8 mouse cellular contexts compared by ENCODE assay signal in genomic region chr4:45341669-45342249, GRCm38 (mm10). TPM values are rescaled to one million over a fixed set of nuclear protein-coding genes. Genes with fewer than 3 reads are reported as not detected.
DNase-seq lines count a peak whose midpoint lies in the region; ATAC-seq and TF ChIP-seq lines count a peak whose summit lies in the region.

Dcaf10 (plus strand) TSS chr4:45342101.

- peak; percentile 28; the same call in 1 of the 2 replicates for TF ChIP-seq EP300 in liver, embryonic 14.5 days (IDR thresholded peaks at IDR 0.05; ENCODE audit: low read depth)
- TF ChIP-seq EP300 in stomach, postnatal 0 days (optimal IDR thresholded peaks at IDR 0.05) = no peak

- ATAC-seq in heart, embryonic 15.5 days (replicated peaks; ENCODE audit: insufficient number of reproducible peaks, insufficient read depth, low FRiP score, low read depth) = peak; percentile 92
- peak; percentile 90 for ATAC-seq in liver, embryonic 14.5 days (ENCODE audit: insufficient read depth)
- peak; percentile 92 for ATAC-seq in neural tube, embryonic 11.5 days (ENCODE audit: insufficient read depth, low FRiP score, low TSS enrichment)
- peak; percentile 96 for ATAC-seq in stomach, postnatal 0 days (ENCODE audit: low FRiP score, low TSS enrichment)

- peak; percentile 90 to 91 for DNase-seq in CD8-positive naive resting alpha-beta T cell, adult 2 months (ENCODE audit: low read depth in 2 of 2, low spot score in 2 of 2)
- peak; percentile 87 for DNase-seq in c-Kit-positive CD71-negative TER-119-negative erythroid progenitor cells, embryonic 14.5 days (ENCODE audit: low read depth)
- peak; percentile 94 for DNase-seq in forebrain, embryonic 10.5 days (ENCODE audit: extremely low spot score, low spot score)
- peak; percentile 92 to 95 for DNase-seq in kidney, postnatal 25 days
- DNase-seq in liver, embryonic 14.5 days (ENCODE audit: low read depth in 3 of 3, low spot score in 3 of 3) = peak; percentile 79 to 83 (median 83)
- peak; percentile 94 for DNase-seq in neural tube, embryonic 11.5 days (ENCODE audit: low spot score)
- DNase-seq in stomach, postnatal 0 days (ENCODE audit: low spot score) = peak; percentile 96

- peak within 1 kb of the TSS; percentile 87 for H3K4me2 ChIP-seq in heart, embryonic 15.5 days
- peak within 1 kb of the TSS; percentile 92 for H3K4me2 ChIP-seq in liver, embryonic 14.5 days (ENCODE audit: low read depth)
- H3K4me2 ChIP-seq in neural tube, embryonic 11.5 days (ENCODE audit: low read depth) = peak within 1 kb of the TSS; percentile 90
- H3K4me2 ChIP-seq in stomach, postnatal 0 days (replicated peaks; ENCODE audit: low read depth) = peak within 1 kb of the TSS; percentile 74

- under 1% methylated on average over 42 of the region's 42 CpGs for WGBS in forebrain, embryonic 10.5 days
- WGBS in heart, embryonic 15.5 days = under 1% methylated on average over 40 of the region's 42 CpGs
- WGBS in liver, embryonic 14.5 days (ENCODE audit: insufficient replicate concordance) = 1% methylated on average over 42 of the region's 42 CpGs
- WGBS in neural tube, embryonic 11.5 days = under 1% methylated on average over 42 of the region's 42 CpGs
- WGBS in stomach, postnatal 0 days = under 1% methylated on average over 26 of the region's 42 CpGs

- peak within 1 kb of the TSS; percentile 91 for H3K4me3 ChIP-seq in forebrain, embryonic 10.5 days
- peak within 1 kb of the TSS; percentile 78 for H3K4me3 ChIP-seq in heart, embryonic 15.5 days
- peak within 1 kb of the TSS; percentile 73 to 99 for H3K4me3 ChIP-seq in liver, embryonic 14.5 days (ENCODE audit: insufficient read depth in 1 of 2, low read depth in 2 of 2, low read length in 2 of 2)
- H3K4me3 ChIP-seq in neural tube, embryonic 11.5 days (ENCODE audit: low read depth, low read length) = peak within 1 kb of the TSS; percentile 96
- H3K4me3 ChIP-seq in stomach, postnatal 0 days (ENCODE audit: low read depth, low read length) = peak within 1 kb of the TSS; percentile 90

- no peaks in the 10 kb centered on the region for H3K27me3 ChIP-seq in forebrain, embryonic 10.5 days (ENCODE audit: poor library complexity, severe bottlenecking)
- H3K27me3 ChIP-seq in heart, embryonic 15.5 days = no peaks in the 10 kb centered on the region
- no peaks in the 10 kb centered on the region for H3K27me3 ChIP-seq in liver, embryonic 14.5 days (ENCODE audit: control insufficient read depth, insufficient read depth, low read length)
- H3K27me3 ChIP-seq in neural tube, embryonic 11.5 days (ENCODE audit: control insufficient read depth, insufficient read depth, low read length) = no peaks in the 10 kb centered on the region
- H3K27me3 ChIP-seq in stomach, postnatal 0 days (ENCODE audit: control insufficient read depth, insufficient read depth, low read length) = no peaks in the 10 kb centered on the region

- TF ChIP-seq CTCF in liver, embryonic 14.5 days (IDR thresholded peaks at IDR 0.05; ENCODE audit: low read depth) = peak; percentile 74
- peak; percentile 76 for TF ChIP-seq CTCF in stomach, postnatal 0 days (IDR thresholded peaks at IDR 0.05; ENCODE audit: low read depth)

- peak within 1 kb of the TSS; percentile 93 for H3K27ac ChIP-seq in forebrain, embryonic 10.5 days
- H3K27ac ChIP-seq in heart, embryonic 15.5 days = peak within 1 kb of the TSS; percentile 99
- H3K27ac ChIP-seq in liver, embryonic 14.5 days = peak within 1 kb of the TSS; percentile 92
- H3K27ac ChIP-seq in neural tube, embryonic 11.5 days (ENCODE audit: low read depth, low read length) = peak within 1 kb of the TSS; percentile 88
- H3K27ac ChIP-seq in stomach, postnatal 0 days (replicated peaks) = peak within 1 kb of the TSS; percentile 98

- H3K4me1 ChIP-seq in forebrain, embryonic 10.5 days = peaks cover 26% of the 10 kb centered on the region
- peaks cover 12% of the 10 kb centered on the region for H3K4me1 ChIP-seq in heart, embryonic 15.5 days (replicated peaks)
- peaks cover 7 to 8% of the 10 kb centered on the region in 2 experiments for H3K4me1 ChIP-seq in liver, embryonic 14.5 days (replicated peaks; ENCODE audit: control insufficient read depth in 2 of 2, insufficient read depth in 2 of 2, low read length in 1 of 2)
- peaks cover 14% of the 10 kb centered on the region; the same call in 1 of the 2 replicates for H3K4me1 ChIP-seq in neural tube, embryonic 11.5 days (ENCODE audit: control insufficient read depth, insufficient read depth, low read length)
- 0 out of 2 replicates have a peak, but pooled peaks cover 3% of the 10 kb centered on the region for H3K4me1 ChIP-seq in stomach, postnatal 0 days (replicated peaks; ENCODE audit: control insufficient read depth, insufficient read depth)

- H3K9me3 ChIP-seq in forebrain, embryonic 10.5 days = no peaks in the 10 kb centered on the region
- no peaks in the 10 kb centered on the region for H3K9me3 ChIP-seq in heart, embryonic 15.5 days (replicated peaks)
- no peaks in the 10 kb centered on the region for H3K9me3 ChIP-seq in liver, embryonic 14.5 days (ENCODE audit: control insufficient read depth, low read length)
- H3K9me3 ChIP-seq in neural tube, embryonic 11.5 days (ENCODE audit: control insufficient read depth, low read length) = no peaks in the 10 kb centered on the region
- H3K9me3 ChIP-seq in stomach, postnatal 0 days (ENCODE audit: control insufficient read depth, low read length) = no peaks in the 10 kb centered on the region

- H3K9ac ChIP-seq in heart, embryonic 15.5 days = peak within 1 kb of the TSS; percentile 96
- peak within 1 kb of the TSS; percentile 99 for H3K9ac ChIP-seq in liver, embryonic 14.5 days (replicated peaks)
- peak within 1 kb of the TSS; percentile 92 for H3K9ac ChIP-seq in neural tube, embryonic 11.5 days (ENCODE audit: low read length)
- H3K9ac ChIP-seq in stomach, postnatal 0 days (ENCODE audit: low read length) = peak within 1 kb of the TSS; percentile 95

- peaks cover 19% of the 10 kb centered on the region for H3K36me3 ChIP-seq in forebrain, embryonic 10.5 days (replicated peaks)
- 0 out of 2 replicates have a peak, but pooled peaks cover 5% of the 10 kb centered on the region for H3K36me3 ChIP-seq in heart, embryonic 15.5 days
- no peaks in the 10 kb centered on the region; the same call in none of the 2 replicates for H3K36me3 ChIP-seq in liver, embryonic 14.5 days (replicated peaks; ENCODE audit: control insufficient read depth, insufficient read depth, low read depth)
- H3K36me3 ChIP-seq in neural tube, embryonic 11.5 days (ENCODE audit: control insufficient read depth, insufficient read depth, low read length) = no peaks in the 10 kb centered on the region
- no peaks in the 10 kb centered on the region for H3K36me3 ChIP-seq in stomach, postnatal 0 days (ENCODE audit: control insufficient read depth, insufficient read depth, low read length)

RNA-seq across cellular contexts. Expression of gene Dcaf10, which starts in this region (rescaled TPM):
- polyA plus RNA-seq in forebrain, embryonic 10.5 days (2016; fragmentation: Nextera tagmentation; extraction: Ambion mirVana) = 7.5 and 7.8 TPM in 2 replicates
- polyA plus RNA-seq in heart, embryonic 15.5 days (2015; fragmentation: Nextera tagmentation; extraction: Ambion mirVana) = 8.1 and 9.1 TPM in 2 replicates
- 4.0 TPM in 2 replicates for polyA plus RNA-seq in liver, embryonic 14.5 days (2012; rRNA removed)
- polyA plus RNA-seq in liver, embryonic 14.5 days (2014; fragmentation: Nextera tagmentation; extraction: Ambion mirVana) = 6.8 and 7.9 TPM in 2 replicates
- 13.8 and 14.1 TPM in 2 replicates for polyA plus RNA-seq in neural tube, embryonic 11.5 days (2014; fragmentation: Nextera tagmentation; extraction: Ambion mirVana)
- 9.1 and 10.5 TPM in 2 replicates for polyA plus RNA-seq in stomach, postnatal 0 days (2015; fragmentation: Nextera tagmentation; extraction: Ambion mirVana)

Comparison
In these comparisons a context has a peak if more than half of its experiments do, and no peak if none do; other contexts are left out.
1. Peak in every context shown above with its lines: DNase-seq, ATAC-seq, H3K4me3 ChIP-seq and H3K27ac ChIP-seq.